Mouse (Mus musculus) layer of hippocampus, postnatal 36 days (tissue): Measurements from ENCODE around the gene Atg5. TPM values are rescaled to one million over a fixed set of nuclear protein-coding genes. Genes with fewer than 3 reads are reported as not detected.
"Not testable (repeated sequence)": the region's sequence is repeated elsewhere in the genome, so short reads cannot be mapped to it uniquely, and the experiment has no call there.

Experiments
- DNase-seq, 2 experiments: peaks; one replicate each; pipeline ENCODE4 v3.0.0; 2022
- total RNA-seq, 2 experiments: library from RNA; stranded (reverse); gene quantifications; 2 replicates each; pipeline ENCODE4 v1.2.3; 2021

Gene Atg5
- total RNA-seq, 2 experiments from 2014 or later, result 23.4 to 23.9 TPM

GRCm38 (mm10) chr10:44315276-44315675, 47.1 kb downstream of the Atg5 start:
- no peak for DNase-seq

GRCm38 (mm10) chr10:44316280-44317270, 48.4 kb downstream of the Atg5 start:
- no peak for DNase-seq

GRCm38 (mm10) chr10:44322166-44322565, 54.0 kb downstream of the Atg5 start:
- no peak for DNase-seq

GRCm38 (mm10) chr10:44323070-44323775, 55.1 kb downstream of the Atg5 start:
- no peak for DNase-seq

GRCm38 (mm10) chr10:44323836-44324235, 55.7 kb downstream of the Atg5 start:
- no peak for DNase-seq

GRCm38 (mm10) chr10:44325551-44326500, 57.7 kb downstream of the Atg5 start:
- DNase-seq, result no peak

GRCm38 (mm10) chr10:44327057-44327456, 58.9 kb downstream of the Atg5 start:
- no peak for DNase-seq

GRCm38 (mm10) chr10:44328347-44328746, 60.2 kb downstream of the Atg5 start:
- peak; percentile 21 to 34 for DNase-seq

- DNase-seq, result no peak
Observed at GRCm38 (mm10) chr10:44330717-44331116, 62.6 kb downstream of the Atg5 start.

GRCm38 (mm10) chr10:44331469-44331868, 63.3 kb downstream of the Atg5 start:
- no peak for DNase-seq

GRCm38 (mm10) chr10:44332656-44333055, 64.5 kb downstream of the Atg5 start:
- DNase-seq, result not testable (repeated sequence)

GRCm38 (mm10) chr10:44336641-44337382, 68.7 kb downstream of the Atg5 start:
- DNase-seq, result not testable (repeated sequence)

- no peak for DNase-seq
Observed at GRCm38 (mm10) chr10:44338571-44338970, 70.4 kb downstream of the Atg5 start.

- DNase-seq, result no peak
Observed at GRCm38 (mm10) chr10:44339326-44339725, 71.2 kb downstream of the Atg5 start.

GRCm38 (mm10) chr10:44340928-44341327, 72.8 kb downstream of the Atg5 start:
- no peak for DNase-seq

GRCm38 (mm10) chr10:44341826-44342521, 73.8 kb downstream of the Atg5 start:
- no peak for DNase-seq

- no peak for DNase-seq
Observed at GRCm38 (mm10) chr10:44343351-44343750, 75.2 kb downstream of the Atg5 start.

- no peak for DNase-seq
Observed at GRCm38 (mm10) chr10:44347549-44348172, 79.5 kb downstream of the Atg5 start.

GRCm38 (mm10) chr10:44348474-44349415, 80.6 kb downstream of the Atg5 start:
- no peak for DNase-seq
